Mouse (Mus musculus) heart, postnatal 25 days (tissue): ENCODE measurements around the gene Cntd1. TPM values are rescaled to one million over a fixed set of nuclear protein-coding genes. Genes with fewer than 3 reads are reported as not detected.
A peak's percentile ranks its signal among the peaks of the same experiment; 100 is the strongest.

Experiments
- DNase-seq: peaks from one replicate; pipeline ENCODE4 v3.0.0; 2022; ENCODE audit warnings: low spot score
- intact Hi-C: fragments of 180-260 bp; cut with DNase I; formaldehyde crosslinking; loops from one replicate; pipeline ENCODE4 v1.15.1; 2025
- total RNA-seq, 2 experiments: library from RNA; stranded (reverse); gene quantifications; 2 replicates each; pipeline ENCODE4 v1.2.3; 2021

The Cntd1 gene
- total RNA-seq, 2 experiments from 2014 or later: 0.10 to 0.28 TPM

DNA sequence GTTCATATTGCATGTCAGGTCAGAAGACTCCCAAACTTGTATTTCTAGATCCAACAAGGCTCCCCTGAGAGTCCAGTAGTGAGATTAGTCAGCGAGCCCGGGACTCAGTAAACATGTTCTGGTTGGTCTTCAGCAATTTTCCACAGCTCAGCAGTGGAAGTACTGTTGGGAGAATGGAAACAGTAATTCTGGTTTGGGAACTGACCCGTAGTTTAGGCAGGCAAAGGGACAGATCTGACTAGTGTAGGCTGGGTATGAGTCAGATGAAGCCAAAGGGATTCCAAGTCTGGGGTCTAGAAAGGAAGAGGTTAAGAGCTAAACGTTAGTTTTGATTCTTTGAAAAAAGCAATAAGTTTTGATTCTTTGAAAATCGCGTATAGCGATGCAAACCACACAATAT is 25.9 kb upstream of the Cntd1 start:
- DNase-seq: no peak
- intact Hi-C loops: loop anchor here (2.0 to 5.0 kb wide), 2 partner anchors 48 to 166 kb away; partner anchors contain the start of gene Mlx

DNA sequence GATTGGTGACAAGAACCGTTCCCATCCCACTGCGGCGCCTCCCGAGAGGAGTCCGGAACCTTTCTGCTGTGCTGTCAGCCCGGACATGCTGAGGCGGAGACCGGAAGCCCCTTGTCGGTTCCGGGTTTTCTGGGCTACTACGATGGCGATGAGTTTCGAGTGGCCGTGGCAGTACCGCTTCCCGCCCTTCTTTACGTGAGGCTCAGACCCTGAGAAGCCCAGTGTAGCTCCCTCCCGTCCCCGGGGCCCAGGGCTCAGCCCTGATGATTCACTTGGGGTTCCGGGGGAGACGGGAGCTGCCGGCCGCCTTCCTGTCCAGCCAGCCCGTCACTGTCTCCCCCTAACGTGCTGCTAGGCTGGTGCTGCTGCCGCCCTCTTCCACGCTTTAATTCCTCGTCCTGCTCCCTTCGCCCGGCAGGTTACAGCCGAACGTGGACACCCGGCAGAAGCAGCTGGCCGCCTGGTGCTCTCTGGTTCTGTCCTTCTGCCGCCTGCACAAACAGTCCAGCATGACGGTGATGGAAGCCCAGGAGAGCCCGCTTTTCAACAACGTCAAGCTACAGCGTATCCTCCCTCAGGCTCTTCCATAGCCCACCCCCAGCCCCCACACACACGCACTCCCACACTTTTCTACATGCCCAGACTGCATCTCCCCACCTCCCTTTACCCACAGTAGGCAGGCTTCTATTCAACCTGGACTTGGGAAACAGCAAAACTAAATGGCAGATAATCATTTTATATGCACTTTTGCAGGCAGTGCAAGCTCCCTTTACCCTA is 25.0 kb upstream of the Cntd1 start, which contains the start of gene Vps25:
Gene Vps25, plus strand, starts transcription at position 95 of the 777 bp plus-strand sequence.
- intact Hi-C loops: loop anchor here (2.0 to 5.0 kb wide), 2 partner anchors 47 to 166 kb away; partner anchors contain the start of gene Mlx
- DNase-seq: peak; percentile 72

DNA sequence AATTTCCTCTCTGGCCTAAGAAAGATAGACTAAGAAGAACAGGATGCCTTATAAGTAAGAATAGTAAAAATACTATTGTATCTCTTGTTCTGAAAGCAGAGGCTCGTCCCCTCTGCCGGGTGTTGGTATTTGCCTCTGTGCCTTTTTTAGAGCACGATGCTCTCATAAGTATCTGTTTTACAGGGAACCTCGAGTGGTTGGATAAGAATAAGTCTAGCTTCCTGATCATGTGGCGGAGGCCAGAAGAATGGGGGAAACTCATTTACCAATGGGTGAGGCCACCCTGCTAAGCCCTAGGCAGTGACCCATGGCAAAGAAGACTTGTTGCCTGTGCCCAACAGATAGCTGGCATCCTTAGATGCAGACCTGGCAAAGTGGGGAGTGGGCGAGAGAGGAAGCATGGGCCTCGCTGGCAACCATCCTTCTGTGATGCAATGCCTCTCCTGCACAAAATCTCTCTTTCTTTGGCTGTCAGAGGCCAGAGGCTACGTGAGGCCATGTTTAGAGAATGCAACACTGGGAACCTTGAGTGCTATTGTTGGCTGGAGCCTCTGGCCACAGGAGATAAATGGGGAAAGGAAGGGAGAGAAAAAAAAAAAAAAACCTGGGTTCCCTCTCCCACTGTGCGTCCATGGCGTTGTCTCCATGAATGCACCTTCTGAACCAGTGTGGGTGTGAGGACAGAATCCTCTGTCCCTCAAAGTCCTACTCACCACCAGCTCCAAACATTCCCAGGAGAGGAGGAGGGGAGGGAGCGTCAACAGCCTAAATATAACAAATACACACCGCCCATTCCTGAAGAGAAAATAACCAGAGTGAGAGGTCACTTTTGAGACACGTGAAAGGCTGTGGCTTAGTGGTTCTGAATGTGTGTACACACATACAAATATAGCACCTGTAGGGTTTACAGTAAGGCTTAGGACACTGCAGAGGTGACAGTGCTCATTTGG is 22.7 kb upstream of the Cntd1 start:
- intact Hi-C loops: no loop called here
- DNase-seq: no peak

DNA sequence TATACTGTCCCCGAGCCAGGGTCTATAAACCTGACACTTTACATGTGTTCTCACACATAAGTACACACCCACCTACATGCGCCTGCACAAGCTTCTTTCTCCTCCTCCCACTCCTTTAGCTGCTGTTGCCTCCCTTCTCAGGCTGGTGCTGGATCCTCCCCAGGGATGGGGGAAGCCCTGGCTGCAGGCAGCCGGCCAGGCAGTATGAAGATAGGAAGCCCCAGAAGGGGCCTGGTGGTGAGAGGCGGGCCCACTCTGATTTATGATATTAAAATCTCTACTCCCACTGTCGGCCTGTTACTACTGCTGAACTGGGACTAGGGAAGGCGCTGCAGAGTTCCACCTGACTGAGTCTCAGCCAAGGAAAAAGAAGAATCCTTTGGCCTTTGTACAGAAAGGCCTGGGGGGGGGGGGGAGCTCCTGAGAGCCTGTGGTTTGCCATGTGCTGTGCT is 19.5 kb upstream of the Cntd1 start:
- intact Hi-C loops: no loop called here
- DNase-seq: no peak

DNA sequence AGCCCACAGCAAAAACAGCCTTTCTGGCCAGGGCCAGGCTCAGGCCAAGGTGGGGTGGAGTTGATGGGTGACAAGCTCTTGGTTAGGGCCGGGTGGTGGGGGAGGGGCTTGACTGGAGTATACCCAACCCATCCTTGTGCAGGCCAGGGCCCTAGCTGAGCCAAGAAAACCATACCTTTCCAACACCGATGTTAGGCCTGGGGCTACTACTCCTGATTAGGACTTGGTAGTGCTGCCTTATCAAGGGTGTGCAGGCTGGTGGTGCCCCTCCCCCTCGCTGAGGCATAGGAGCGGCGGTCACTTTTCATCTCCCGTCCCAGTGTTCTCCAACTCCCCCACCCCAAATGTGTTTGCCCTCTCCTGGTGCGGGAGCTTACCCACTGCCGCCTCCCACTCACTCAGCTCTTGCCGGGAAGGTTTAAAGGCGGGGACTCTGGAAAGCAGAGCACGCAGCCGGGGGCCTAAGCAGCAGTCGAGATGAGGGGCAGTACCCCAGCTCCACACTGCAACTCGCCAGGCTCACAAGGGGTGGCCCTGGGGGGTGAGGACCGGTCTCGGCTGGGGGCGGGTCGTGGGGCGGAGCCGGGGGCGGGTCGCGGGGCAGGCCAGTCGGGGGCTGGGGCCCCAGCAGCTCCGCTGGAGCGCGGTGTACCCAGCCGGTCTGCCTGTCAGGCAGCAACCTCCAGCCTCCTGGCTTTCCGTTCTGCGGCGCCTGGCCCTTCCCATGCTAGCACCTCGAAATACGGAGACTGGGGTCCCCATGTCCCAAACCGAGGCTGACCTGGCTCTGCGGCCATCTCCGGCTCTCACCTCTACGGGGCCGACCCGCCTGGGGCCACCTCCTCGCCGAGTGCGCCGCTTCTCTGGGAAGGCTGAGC is 18.6 kb upstream of the Cntd1 start, which contains the start of gene Wnk4:
Gene Wnk4, plus strand, starts transcription at position 620 of the 878 bp plus-strand sequence.
- intact Hi-C loops: loop anchor here (2.0 kb wide), 1 partner anchor 19 kb away; the partner anchor contains the start of genes Cntd1 and Coa3
- peak; percentile 52 for DNase-seq

DNA sequence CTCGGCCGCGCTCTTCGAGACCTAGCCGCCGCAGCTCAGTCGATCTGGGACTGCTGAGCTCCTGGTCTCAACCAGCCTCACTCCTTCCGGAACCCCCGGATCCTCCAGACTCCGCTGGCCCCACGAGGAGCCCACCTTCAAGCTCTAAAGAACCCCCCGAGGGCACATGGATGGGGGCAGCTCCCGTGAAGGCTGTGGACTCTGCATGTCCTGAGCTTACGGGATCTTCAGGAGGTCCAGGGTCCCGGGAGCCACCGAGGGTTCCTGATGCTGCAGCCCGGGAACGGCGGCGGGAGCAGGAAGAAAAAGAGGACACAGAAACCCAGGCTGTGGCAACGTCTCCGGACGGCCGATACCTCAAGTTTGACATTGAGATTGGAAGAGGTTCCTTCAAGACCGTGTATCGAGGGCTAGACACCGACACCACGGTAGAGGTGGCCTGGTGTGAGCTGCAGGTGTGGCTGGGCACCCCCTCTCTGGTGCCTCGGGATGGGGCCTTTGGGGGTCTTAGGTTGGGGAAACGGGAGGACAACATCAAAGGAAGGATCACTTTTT is 17.9 kb upstream of the Cntd1 start:
- DNase-seq: no peak
- intact Hi-C loops: loop anchor here (2.0 kb wide), 1 partner anchor 18 kb away; the partner anchor contains the start of genes Cntd1 and Coa3

DNA sequence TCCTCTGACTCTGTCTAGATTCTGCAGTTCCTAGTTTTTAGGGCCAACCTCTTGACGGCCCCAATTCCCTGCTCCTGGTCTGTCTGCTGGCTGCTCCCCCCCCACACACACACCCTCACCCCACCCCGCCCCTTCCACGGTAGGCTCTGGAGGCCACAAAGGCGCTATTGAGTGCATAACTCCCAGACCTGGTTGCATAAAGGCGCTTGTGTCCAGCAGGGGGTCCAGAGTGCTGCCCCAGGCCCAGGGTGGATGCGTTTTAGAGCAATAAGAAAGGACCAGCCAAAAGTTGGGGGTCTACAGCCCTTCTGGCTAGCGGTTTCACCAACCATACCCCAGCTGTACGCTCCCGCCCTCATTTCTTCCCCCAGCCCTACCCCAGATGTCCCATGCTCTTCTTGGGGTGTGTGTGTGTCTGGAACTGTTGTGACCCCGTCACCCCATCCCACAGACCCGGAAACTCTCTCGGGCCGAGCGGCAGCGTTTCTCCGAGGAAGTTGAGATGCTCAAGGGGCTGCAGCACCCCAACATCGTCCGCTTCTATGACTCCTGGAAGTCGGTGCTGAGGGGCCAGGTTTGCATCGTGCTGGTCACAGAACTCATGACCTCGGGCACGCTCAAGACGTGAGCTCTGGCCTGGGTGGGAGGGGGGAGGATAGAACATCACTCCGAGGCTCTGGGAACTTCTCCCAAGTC is 16.4 kb upstream of the Cntd1 start:
- intact Hi-C loops: no loop called here
- DNase-seq: no peak

DNA sequence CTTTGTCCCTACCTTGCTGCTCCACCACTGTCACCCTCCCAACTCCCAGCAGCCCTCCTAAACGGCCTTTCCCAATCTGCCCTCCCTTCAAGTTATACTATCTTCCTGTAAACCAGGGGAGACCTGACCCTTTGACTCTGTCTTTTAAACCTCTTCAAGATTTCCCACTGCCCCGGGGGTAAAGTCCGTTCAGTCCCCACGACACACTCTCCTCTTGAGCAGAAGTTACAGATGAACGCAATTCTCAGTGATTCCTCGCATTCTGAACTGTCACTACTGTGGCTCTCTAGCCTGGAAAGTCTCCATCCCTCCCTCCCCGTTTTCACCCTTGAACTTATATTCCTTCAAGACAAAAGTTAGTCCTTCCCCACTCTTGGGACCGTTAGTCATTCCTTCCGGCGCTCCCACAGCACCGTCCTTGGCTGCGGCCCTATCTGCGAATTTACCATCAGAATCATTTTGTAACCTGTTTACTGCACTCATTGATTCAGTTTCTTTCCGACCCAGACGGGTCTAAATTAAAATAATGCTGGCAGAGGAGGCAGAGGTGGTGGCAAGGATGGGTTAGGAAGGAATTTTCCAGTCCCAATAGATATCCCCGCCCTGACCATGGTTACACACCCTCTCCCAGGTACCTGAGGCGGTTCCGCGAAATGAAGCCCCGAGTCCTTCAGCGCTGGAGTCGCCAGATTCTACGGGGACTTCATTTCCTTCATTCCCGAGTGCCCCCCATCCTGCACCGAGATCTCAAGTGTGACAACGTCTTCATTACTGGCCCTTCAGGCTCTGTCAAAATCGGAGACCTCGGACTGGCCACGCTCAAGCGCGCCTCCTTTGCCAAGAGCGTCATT is 15.4 kb upstream of the Cntd1 start:
- intact Hi-C loops: no loop called here

DNA sequence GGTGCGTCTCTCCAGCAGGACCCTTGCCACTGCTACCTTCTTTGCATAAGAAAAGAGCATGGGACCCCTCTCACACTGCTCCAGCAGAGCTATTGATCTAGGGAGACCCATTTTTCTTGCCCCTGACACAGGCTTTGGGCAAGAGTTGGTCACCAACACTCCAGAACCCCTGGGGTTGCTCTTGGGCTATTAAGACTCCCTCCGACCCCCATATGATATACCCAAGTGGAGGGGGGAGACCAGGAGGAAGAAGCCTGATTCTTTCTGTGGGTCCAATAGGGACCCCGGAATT is 14.9 kb upstream of the Cntd1 start:
- intact Hi-C loops: no loop called here
- no peak for DNase-seq

More for the DNA sequence above, 15.4 kb upstream of the Cntd1 start:
- no peak for DNase-seq

DNA sequence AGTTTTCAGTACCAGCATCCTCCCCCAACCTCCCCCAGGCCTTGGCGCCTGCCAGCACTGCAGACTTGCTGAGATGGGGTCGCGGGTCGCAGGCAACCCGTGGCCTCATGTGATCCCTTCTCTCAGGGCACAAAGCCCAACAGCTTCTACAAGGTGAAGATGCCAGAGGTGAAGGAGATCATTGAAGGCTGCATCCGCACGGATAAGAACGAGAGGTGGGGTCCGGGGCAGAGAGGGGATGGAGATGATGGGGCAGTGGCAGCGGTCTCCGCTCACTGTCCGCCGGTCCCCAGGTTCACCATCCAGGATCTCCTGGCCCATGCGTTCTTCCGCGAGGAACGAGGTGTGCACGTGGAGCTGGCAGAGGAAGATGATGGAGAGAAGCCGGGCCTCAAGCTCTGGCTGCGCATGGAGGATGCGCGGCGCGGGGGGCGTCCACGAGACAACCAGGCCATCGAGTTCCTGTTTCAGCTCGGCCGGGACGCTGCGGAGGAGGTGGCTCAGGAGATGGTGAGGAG is 13.8 kb upstream of the Cntd1 start:
- no peak for DNase-seq
- intact Hi-C loops: no loop called here

DNA sequence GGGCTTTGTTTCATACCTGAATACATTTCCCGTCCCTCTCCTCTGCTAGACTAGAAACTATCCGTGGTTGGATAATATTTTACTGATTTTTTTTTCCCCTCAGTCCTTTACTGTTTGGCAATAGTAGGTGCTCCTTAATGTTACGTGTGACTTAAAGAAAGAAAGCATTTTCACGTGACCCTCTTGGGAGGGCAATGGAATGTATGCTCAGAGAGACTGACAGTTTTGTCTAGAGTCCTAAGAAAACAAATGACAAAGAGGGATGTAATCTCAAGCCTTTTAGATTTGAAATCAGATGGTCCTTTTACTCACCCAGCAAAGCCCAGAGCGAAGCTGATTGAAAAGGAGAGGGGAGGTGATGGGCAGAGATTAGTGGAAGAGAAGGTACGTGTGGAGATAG is 12.9 kb upstream of the Cntd1 start:
- intact Hi-C loops: no loop called here
- DNase-seq: no peak

DNA sequence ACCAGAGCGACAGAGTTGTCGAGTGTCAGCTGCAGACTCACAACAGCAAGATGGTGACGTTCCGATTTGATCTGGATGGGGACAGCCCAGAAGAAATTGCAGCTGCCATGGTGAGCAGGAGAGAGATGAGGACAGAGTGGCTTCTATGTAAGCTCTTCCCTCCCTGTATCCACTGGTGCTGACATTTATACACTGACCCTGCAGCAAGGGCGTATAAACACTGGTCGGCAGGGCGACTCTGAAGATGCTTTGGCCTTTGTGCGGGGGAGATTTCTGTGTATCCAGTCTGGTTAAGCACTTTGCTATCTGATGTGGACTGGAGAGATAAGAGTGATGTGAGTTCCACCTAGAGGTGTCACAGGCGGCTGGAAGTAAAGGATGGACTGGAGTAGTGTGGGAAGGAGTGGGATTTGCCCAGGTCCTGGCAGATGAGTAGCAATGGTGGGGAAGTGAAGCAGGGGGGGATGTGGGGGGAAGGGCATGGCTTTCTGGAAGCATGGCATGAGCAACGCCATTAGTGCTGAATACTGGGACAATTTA is 9.2 kb upstream of the Cntd1 start:
- intact Hi-C loops: no loop called here
- no peak for DNase-seq

DNA sequence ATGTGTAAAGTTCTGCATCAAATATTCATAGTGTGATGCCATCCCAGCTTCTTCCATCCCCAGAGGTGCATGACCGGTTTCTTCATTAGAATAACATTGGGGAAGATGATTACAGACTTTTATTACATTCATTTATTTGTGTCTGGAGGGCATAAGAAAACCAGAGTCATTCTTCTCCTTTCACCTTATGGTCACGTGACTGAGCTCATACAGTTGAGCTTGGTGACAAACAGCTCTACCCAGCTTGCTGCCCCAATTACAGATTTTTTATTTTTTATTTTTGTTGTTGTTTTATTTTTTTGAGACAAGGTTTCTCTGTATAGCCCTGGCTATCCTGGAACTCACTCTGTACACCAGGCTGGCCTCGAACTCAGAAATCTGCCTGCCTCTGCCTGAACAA is 6.4 kb upstream of the Cntd1 start:
- intact Hi-C loops: no loop called here
- no peak for DNase-seq

DNA sequence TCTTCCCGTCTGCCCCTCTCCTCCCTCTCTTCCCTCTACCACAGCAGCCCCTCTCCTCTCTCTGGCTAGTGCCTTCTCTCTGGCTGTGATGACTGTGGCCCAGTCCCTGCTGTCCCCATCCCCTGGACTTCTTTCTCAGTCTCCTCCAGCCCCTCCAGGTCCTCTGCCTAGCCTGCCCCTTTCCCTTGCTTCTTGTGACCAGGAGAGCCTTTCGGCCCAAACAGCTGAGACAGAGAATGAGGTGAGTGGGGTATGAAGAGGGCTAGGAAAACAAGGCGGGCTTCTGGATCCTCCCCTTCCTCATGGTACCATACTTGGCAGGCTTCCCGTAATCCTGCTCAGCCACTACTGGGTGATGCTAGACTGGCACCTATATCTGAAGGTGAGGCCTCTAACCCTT is 3.5 kb upstream of the Cntd1 start:
- intact Hi-C loops: no loop called here
- no peak for DNase-seq

DNA sequence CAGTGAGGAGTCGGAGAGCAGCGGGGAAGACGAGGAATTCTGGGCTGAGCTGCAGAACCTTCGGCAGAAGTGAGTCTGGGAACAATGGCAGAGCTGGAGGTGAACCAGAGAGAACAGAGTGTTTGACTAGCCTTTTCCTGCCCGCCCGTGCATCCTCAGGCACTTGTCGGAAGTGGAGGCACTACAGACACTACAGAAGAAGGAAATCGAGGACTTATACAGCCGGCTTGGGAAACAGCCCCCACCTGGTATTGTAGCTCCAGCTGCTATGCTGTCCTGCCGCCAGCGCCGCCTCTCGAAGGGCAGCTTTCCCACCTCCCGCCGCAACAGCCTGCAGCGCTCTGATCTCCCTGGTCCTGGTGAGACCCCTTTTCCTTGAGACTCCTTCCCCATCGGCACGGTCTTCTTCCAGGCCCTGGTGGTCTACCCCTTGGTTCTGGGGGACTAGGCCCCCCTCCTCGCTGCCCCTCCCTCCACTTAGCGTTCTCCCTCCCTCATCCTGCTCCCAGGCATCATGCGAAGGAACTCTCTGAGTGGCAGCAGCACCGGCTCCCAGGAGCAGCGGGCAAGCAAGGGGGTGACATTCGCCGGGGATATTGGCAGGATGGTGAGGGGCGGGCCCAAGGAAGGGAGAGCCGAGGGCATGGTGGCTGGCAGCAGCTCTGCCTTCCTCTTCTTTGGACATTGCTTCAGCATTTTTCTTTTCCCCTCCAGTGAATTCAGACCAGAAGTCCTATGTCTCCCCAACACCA is 2.3 kb upstream of the Cntd1 start:
- DNase-seq: no peak
- intact Hi-C loops: no loop called here

DNA sequence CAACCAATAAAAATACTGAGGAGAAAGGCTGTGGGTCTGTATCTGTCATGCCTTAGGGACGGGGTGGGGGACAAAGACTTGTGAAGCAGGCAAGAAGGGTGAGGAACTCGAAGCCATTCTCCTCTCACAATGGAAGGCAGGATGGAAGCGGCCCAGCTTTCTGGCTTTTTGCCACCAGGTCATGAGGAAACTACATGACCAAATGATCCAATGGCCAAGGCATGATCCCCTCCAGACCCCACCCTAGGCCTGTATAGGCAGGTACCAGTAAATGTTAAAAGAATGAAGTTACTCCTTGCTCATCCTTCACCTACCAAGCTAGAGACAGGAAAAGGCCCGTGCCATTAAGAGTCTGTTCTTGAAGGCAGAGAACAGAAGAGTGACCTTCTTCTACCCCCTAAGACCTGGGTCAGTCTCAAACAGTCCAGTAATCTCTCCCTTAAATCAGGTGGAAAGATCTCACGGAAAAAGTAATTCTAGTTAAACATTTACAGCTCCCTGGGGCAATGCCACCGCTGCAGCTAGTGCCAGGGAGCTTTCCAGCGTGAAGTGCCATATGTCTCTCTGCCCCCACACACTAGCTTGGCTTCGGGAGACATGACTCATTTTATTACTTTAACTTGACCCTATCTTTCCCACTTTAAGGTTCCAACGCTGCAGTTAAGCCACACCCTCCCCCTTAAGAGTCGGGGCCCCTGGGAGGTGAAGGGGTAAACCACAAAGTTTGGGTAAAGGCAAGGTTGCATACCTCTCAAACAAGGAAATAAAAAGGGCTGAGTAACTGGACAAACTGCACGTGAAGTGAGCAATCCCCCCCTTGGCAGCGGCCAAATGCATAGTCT is 1.2 kb upstream of the Cntd1 start:
- intact Hi-C loops: loop anchor here (2.0 kb wide), 1 partner anchor 17 kb away; the partner anchor contains the start of gene Wnk4
- DNase-seq: no peak
